Mouse (Mus musculus) hindbrain, embryonic 16.5 days (tissue): ENCODE results near the gene Pcgf5. TPM values are rescaled to one million over a fixed set of nuclear protein-coding genes. Genes with fewer than 3 reads are reported as not detected.

ENCODE experiments used
- ATAC-seq: fragments of 200-750 bp; cut with Nextera tagmentation; 2 replicates; pipeline ENCODE4 v1.8.0; 2017; ENCODE audit warnings: moderate TSS enrichment, moderate library complexity
- H3K27ac ChIP-seq: fragments of 300-500 bp; sonication (generic); 2 replicates; pipeline ENCODE4 v1.5.1; 2014; ENCODE audit warnings: low read depth, mild to moderate bottlenecking, control low read depth, low read length, moderate library complexity
- H3K27me3 ChIP-seq: fragments of 300-500 bp; sonication (generic); replicated peaks from 2 replicates; pipeline ENCODE4 v1.6.1; 2014; ENCODE audit warnings: low read length; ENCODE audit not compliant: control insufficient read depth, insufficient read depth
- H3K36me3 ChIP-seq: fragments of 300-500 bp; sonication (generic); 2 replicates; pipeline ENCODE4 v1.6.1; 2014; ENCODE audit warnings: mild to moderate bottlenecking, low read length, moderate library complexity, mixed read lengths; ENCODE audit not compliant: control insufficient read depth, insufficient read depth
- H3K4me1 ChIP-seq: fragments of 300-500 bp; sonication (generic); 2 replicates; pipeline ENCODE4 v1.6.1; 2014; ENCODE audit warnings: low read depth, low read length; ENCODE audit not compliant: control insufficient read depth, insufficient read depth
- H3K4me2 ChIP-seq: fragments of 300-500 bp; sonication (generic); 2 replicates; pipeline ENCODE4 v1.6.1; 2014; ENCODE audit warnings: mild to moderate bottlenecking, low read length, control low read depth, moderate library complexity
- H3K4me3 ChIP-seq: fragments of 300-500 bp; sonication (generic); 2 replicates; pipeline ENCODE4 v1.5.1; 2014; ENCODE audit warnings: mild to moderate bottlenecking, low read length, control low read depth, moderate library complexity
- H3K9ac ChIP-seq: fragments of 300-500 bp; sonication (generic); 2 replicates; pipeline ENCODE4 v1.6.1; 2014; ENCODE audit warnings: low read depth, mild to moderate bottlenecking, control low read depth, low read length, moderate library complexity
- H3K9me3 ChIP-seq: fragments of 300-500 bp; sonication (generic); 2 replicates; pipeline ENCODE4 v1.6.1; 2014; ENCODE audit warnings: mild to moderate bottlenecking, low read length, moderate library complexity; ENCODE audit not compliant: control insufficient read depth
- WGBS: fragments of 180-500 bp; shearing (Covaris S2); extraction: QIAGEN DNeasy Blood & Tissue Kit; methylation state at CpG from one replicate; pipeline ENCODE4 v1.1.7; 2014; 5-methylcytosine and 5-hydroxymethylcytosine counted together
- polyA plus RNA-seq: library from polyadenylated mRNA; unstranded; fragments of >200 nt; fragmentation: Nextera tagmentation; extraction: Ambion mirVana; gene quantifications from 2 replicates; pipeline ENCODE4 v1.2.1, GENCODE M21; 2015

Gene Pcgf5
- polyA plus RNA-seq = 6.6 and 7.2 TPM in 2 replicates

GRCm38 (mm10) chr19:36348161-36348800 is at the start of gene Pcgf5:
Pcgf5 (plus strand) TSS chr19:36348309.
- no peaks in the 10 kb centered on the region for H3K9me3 ChIP-seq
- H3K4me1 ChIP-seq = peaks cover 8% of the 10 kb centered on the region
- H3K36me3 ChIP-seq = no peaks in the 10 kb centered on the region
- H3K27me3 ChIP-seq = peaks cover 17% of the 10 kb centered on the region
- peak; percentile 88 for ATAC-seq
- H3K9ac ChIP-seq = peak within 1 kb of the TSS; percentile 79
- H3K27ac ChIP-seq = peak within 1 kb of the TSS; percentile 24; the same call in 1 of the 2 replicates
- peak within 1 kb of the TSS; percentile 97 for H3K4me2 ChIP-seq
- under 1% methylated on average over 65 of the region's 92 CpGs for WGBS
- H3K4me3 ChIP-seq = peak within 1 kb of the TSS; percentile 96

GRCm38 (mm10) chr19:36305542-36305941 is 42.6 kb upstream of the Pcgf5 start:
- no peaks in the 10 kb centered on the region for H3K27me3 ChIP-seq
- no peak for ATAC-seq
- no peak overlapping the region for H3K27ac ChIP-seq
- no peak overlapping the region for H3K4me3 ChIP-seq
- H3K36me3 ChIP-seq = no peaks in the 10 kb centered on the region
- H3K4me2 ChIP-seq = no peak overlapping the region
- no peak overlapping the region for H3K9ac ChIP-seq
- 89% methylated on average over 5 of the region's 5 CpGs for WGBS
- no peaks in the 10 kb centered on the region for H3K9me3 ChIP-seq
- H3K4me1 ChIP-seq = no peaks in the 10 kb centered on the region

GRCm38 (mm10) chr19:36314010-36314409 is 34.1 kb upstream of the Pcgf5 start:
- H3K36me3 ChIP-seq = no peaks in the 10 kb centered on the region
- H3K4me1 ChIP-seq = no peaks in the 10 kb centered on the region
- ATAC-seq = no peak
- WGBS = 87% methylated on average over 5 of the region's 5 CpGs
- H3K27ac ChIP-seq = no peak overlapping the region
- H3K9ac ChIP-seq = no peak overlapping the region
- H3K27me3 ChIP-seq = no peaks in the 10 kb centered on the region
- no peaks in the 10 kb centered on the region for H3K9me3 ChIP-seq
- no peak overlapping the region for H3K4me2 ChIP-seq
- no peak overlapping the region for H3K4me3 ChIP-seq

GRCm38 (mm10) chr19:36319735-36320134 is 28.4 kb upstream of the Pcgf5 start:
- Histone ChIP-seq H3K9ac (no peak overlapping the region), H3K9me3 (no peaks in the 10 kb centered on the region), H3K27me3 (no peaks in the 10 kb centered on the region), H3K4me3 (no peak overlapping the region), H3K36me3 (no peaks in the 10 kb centered on the region), H3K4me2 (no peak overlapping the region), H3K27ac (no peak overlapping the region), H3K4me1 (no peaks in the 10 kb centered on the region)
- 89% methylated on average over 4 of the region's 4 CpGs for WGBS
- no peak for ATAC-seq

GRCm38 (mm10) chr19:36321066-36321465 is 27.0 kb upstream of the Pcgf5 start:
- H3K9me3 ChIP-seq = no peaks in the 10 kb centered on the region
- H3K36me3 ChIP-seq = no peaks in the 10 kb centered on the region
- H3K27ac ChIP-seq = no peak overlapping the region
- no peaks in the 10 kb centered on the region for H3K27me3 ChIP-seq
- 90% methylated on average over 3 of the region's 3 CpGs for WGBS
- H3K9ac ChIP-seq = no peak overlapping the region
- no peak overlapping the region for H3K4me3 ChIP-seq
- no peak for ATAC-seq
- no peaks in the 10 kb centered on the region for H3K4me1 ChIP-seq
- no peak overlapping the region for H3K4me2 ChIP-seq

- Histone ChIP-seq H3K9me3 (no peaks in the 10 kb centered on the region), H3K4me3 (no peak overlapping the region), H3K4me2 (no peak overlapping the region), H3K27ac (no peak overlapping the region), H3K4me1 (no peaks in the 10 kb centered on the region), H3K9ac (no peak overlapping the region), H3K27me3 (no peaks in the 10 kb centered on the region), H3K36me3 (no peaks in the 10 kb centered on the region)
- 72% methylated on average over 2 of the region's 2 CpGs for WGBS
- no peak for ATAC-seq
These were observed 24.8 kb upstream of the Pcgf5 start for GRCm38 (mm10) chr19:36323326-36323725.

- H3K4me3 ChIP-seq = no peak overlapping the region
- no peaks in the 10 kb centered on the region for H3K9me3 ChIP-seq
- no peak overlapping the region for H3K4me2 ChIP-seq
- H3K36me3 ChIP-seq = no peaks in the 10 kb centered on the region
- H3K27me3 ChIP-seq = no peaks in the 10 kb centered on the region
- ATAC-seq = no peak
- H3K9ac ChIP-seq = no peak overlapping the region
- H3K27ac ChIP-seq = no peak overlapping the region
- no peaks in the 10 kb centered on the region for H3K4me1 ChIP-seq
- 93% methylated on average over 5 of the region's 5 CpGs for WGBS
These were observed 19.4 kb upstream of the Pcgf5 start for GRCm38 (mm10) chr19:36328678-36329077.

- peaks cover 8% of the 10 kb centered on the region for H3K4me1 ChIP-seq
- H3K4me3 ChIP-seq = peak overlapping the region; percentile 96
- ATAC-seq = no peak
- 23% methylated on average over 6 of the region's 6 CpGs for WGBS
- no peak overlapping the region for H3K9ac ChIP-seq
- no peaks in the 10 kb centered on the region for H3K9me3 ChIP-seq
- peak overlapping the region; percentile 97 for H3K4me2 ChIP-seq
- no peaks in the 10 kb centered on the region for H3K36me3 ChIP-seq
- no peak overlapping the region for H3K27ac ChIP-seq
- peaks cover 17% of the 10 kb centered on the region for H3K27me3 ChIP-seq
These were observed 733 bp upstream of the Pcgf5 start for GRCm38 (mm10) chr19:36347376-36347775.

- Histone ChIP-seq H3K4me2 (peak overlapping the region; percentile 97), H3K4me1 (peaks cover 8% of the 10 kb centered on the region), H3K27me3 (peaks cover 17% of the 10 kb centered on the region), H3K4me3 (peak overlapping the region; percentile 96), H3K9me3 (no peaks in the 10 kb centered on the region), H3K27ac (no peak overlapping the region), H3K36me3 (no peaks in the 10 kb centered on the region), H3K9ac (peak overlapping the region; percentile 79)
- ATAC-seq = no peak
- WGBS = 0% methylated on average over 10 of the region's 11 CpGs
These were observed 313 bp upstream of the Pcgf5 start for GRCm38 (mm10) chr19:36347831-36348160.
